Mouse (Mus musculus) ES-E14 (cell line): ENCODE measurements around the gene Unc79. TPM values are rescaled to one million over a fixed set of nuclear protein-coding genes. Genes with fewer than 3 reads are reported as not detected.

Experiments used
- DNase-seq: peaks from one replicate; pipeline ENCODE4 v3.0.0-alpha.2; 2013; ENCODE audit warnings: low read depth, low spot score
- H3K27ac ChIP-seq: 2 replicates; pipeline ENCODE4 v1.5.1; 2012; ENCODE audit warnings: low read depth, mild to moderate bottlenecking, low read length, moderate library complexity, mixed read lengths; ENCODE audit not compliant: poor library complexity, insufficient read depth, severe bottlenecking
- H3K36me3 ChIP-seq: 2 replicates; pipeline ENCODE4 v1.6.1; 2012; ENCODE audit warnings: mild to moderate bottlenecking, low read length, moderate library complexity, mixed read lengths; ENCODE audit not compliant: control insufficient read depth, poor library complexity, insufficient read depth, severe bottlenecking
- H3K4me1 ChIP-seq, 2 experiments: fragments of 150-350 bp in 1 of 2; sonication (generic) in 1 of 2; 2 replicates each; pipeline ENCODE4 v1.6.1; 2012; ENCODE audit warnings: low read length in 2 of 2, mild to moderate bottlenecking in 1 of 2, mixed read lengths in 1 of 2; ENCODE audit not compliant: control insufficient read depth in 2 of 2, insufficient read depth in 2 of 2, poor library complexity in 1 of 2
- H3K4me3 ChIP-seq, 2 experiments: fragments of 150-350 bp in 1 of 2; sonication (generic) in 1 of 2; 2 replicates each; pipeline ENCODE4 v1.5.1; 2012; ENCODE audit warnings: low read length in 2 of 2, low read depth in 1 of 2, mild to moderate bottlenecking in 1 of 2, mixed read lengths in 1 of 2; ENCODE audit not compliant: insufficient read depth in 1 of 2, poor library complexity in 1 of 2, severe bottlenecking in 1 of 2
- H3K9ac ChIP-seq: 2 replicates; pipeline ENCODE4 v1.6.1; 2012; ENCODE audit warnings: low read depth, mild to moderate bottlenecking, low read length, mixed read lengths; ENCODE audit not compliant: poor library complexity, insufficient read depth, severe bottlenecking
- H3K9me3 ChIP-seq: fragments of 150-350 bp; sonication (generic); 2 replicates; pipeline ENCODE4 v1.6.1; 2012; ENCODE audit warnings: low read depth, mild to moderate bottlenecking, low read length; ENCODE audit not compliant: control insufficient read depth, insufficient read depth
- CHD2 ChIP-seq: IDR thresholded peaks from 2 replicates; pipeline ENCODE4 v1.6.1; 2014; ENCODE audit warnings: mild to moderate bottlenecking, low read depth, low read length, inconsistent platforms
- HCFC1 ChIP-seq: IDR thresholded peaks from 2 replicates; pipeline ENCODE4 v1.6.1; 2012; ENCODE audit warnings: low read length, inconsistent platforms, borderline replicate concordance; ENCODE audit not compliant: insufficient read depth
- MAFK ChIP-seq: IDR thresholded peaks from 2 replicates; pipeline ENCODE4 v1.6.1; 2014; ENCODE audit warnings: mild to moderate bottlenecking, low read depth, low read length, inconsistent platforms; ENCODE audit not compliant: insufficient read depth
- ZC3H11A ChIP-seq: IDR thresholded peaks from 2 replicates; pipeline ENCODE4 v1.6.1; 2012; ENCODE audit warnings: low read depth, mild to moderate bottlenecking, inconsistent platforms, low read length, borderline replicate concordance
- ZNF384 ChIP-seq: IDR thresholded peaks from 2 replicates; pipeline ENCODE4 v1.6.1; 2012; ENCODE audit warnings: low read depth, low read length, inconsistent platforms
- in situ Hi-C, 2 experiments: fragments of 600-800 bp; cut with MboI; formaldehyde crosslinking; loops; one replicate each; pipeline ENCODE4 v1.15.1; 2025; ENCODE audit warnings: low sequenced_read_pairs in 2 of 2, inconsistent platforms in 1 of 2; ENCODE audit not compliant: unreplicated experiment in 2 of 2
- total RNA-seq: library from RNA; depleted of rRNA; stranded (reverse); fragments of 300-350 nt; gene quantifications from 2 replicates; pipeline ENCODE4 v1.2.3, GENCODE M21; 2012

Unc79 gene
- total RNA-seq, 1 experiment = 0.36 TPM

- in situ Hi-C loops = no loop called here
- H3K9me3 ChIP-seq = no peaks in the 10 kb centered on the region
- no peaks in the 10 kb centered on the region for H3K36me3 ChIP-seq
- no peak overlapping the region for H3K9ac ChIP-seq
- no peak overlapping the region for H3K27ac ChIP-seq
- no peak overlapping the region for H3K4me3 ChIP-seq
- H3K4me1 ChIP-seq = no peaks in the 10 kb centered on the region
- DNase-seq = no peak
- no peak for TF ChIP-seq ZC3H11A
- TF ChIP-seq ZNF384 = no peak
- no peak for TF ChIP-seq HCFC1
- TF ChIP-seq CHD2 = no peak
- no peak for TF ChIP-seq MAFK
These were observed 112.1 kb downstream of the Unc79 start for GRCm38 (mm10) chr12:103060791-103061190.

DNA sequence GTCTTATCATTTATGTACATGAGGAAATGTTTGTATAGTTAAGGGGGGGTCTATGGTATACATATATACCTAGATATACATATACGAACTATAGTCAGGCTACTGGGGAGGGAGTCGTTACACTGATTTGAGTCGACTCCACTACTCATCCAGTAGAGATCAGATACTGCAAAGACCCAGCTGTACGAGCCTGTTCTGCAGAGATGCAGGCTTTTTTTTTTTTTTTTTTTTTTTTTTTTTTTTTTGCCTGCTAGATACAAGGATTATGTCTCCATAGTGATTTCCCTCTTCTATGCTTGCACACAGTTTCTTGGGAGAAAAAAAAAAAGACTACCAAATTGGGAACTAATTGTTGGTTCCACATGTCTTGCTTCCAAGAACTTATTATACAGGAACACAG lies 113.5 kb downstream of the Unc79 start:
- no peaks in the 10 kb centered on the region for H3K9me3 ChIP-seq
- DNase-seq = no peak
- H3K27ac ChIP-seq = no peak overlapping the region
- TF ChIP-seq MAFK (no peak), ZC3H11A (no peak), ZNF384 (no peak), HCFC1 (no peak), CHD2 (no peak)
- H3K4me3 ChIP-seq = no peak overlapping the region
- in situ Hi-C loops = no loop called here
- H3K9ac ChIP-seq = no peak overlapping the region
- no peaks in the 10 kb centered on the region for H3K36me3 ChIP-seq
- H3K4me1 ChIP-seq = no peaks in the 10 kb centered on the region

DNA sequence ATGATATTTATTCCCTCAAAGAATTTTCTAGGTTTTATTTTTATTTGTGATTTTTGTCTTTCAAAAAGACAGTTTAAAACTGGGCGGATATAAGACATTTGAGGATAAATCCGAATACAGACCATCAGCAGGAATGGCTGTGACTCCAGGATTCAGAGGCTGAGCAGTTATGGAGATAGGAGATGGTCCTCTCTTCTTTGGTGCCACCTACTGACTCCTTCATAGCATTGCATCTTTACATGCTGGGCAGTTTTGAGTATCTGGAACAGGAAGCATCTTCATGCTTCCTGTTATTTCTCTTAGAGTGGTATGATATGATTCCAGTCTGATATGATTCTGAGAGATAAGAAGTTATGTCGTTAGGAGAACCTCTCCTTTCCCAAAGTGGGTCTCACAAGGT lies 116.3 kb downstream of the Unc79 start:
- Histone ChIP-seq H3K9ac (no peak overlapping the region), H3K36me3 (no peaks in the 10 kb centered on the region), H3K4me3 (no peak overlapping the region), H3K27ac (no peak overlapping the region), H3K9me3 (no peaks in the 10 kb centered on the region), H3K4me1 (no peaks in the 10 kb centered on the region)
- DNase-seq = peak; percentile 31
- in situ Hi-C loops = no loop called here
- TF ChIP-seq CHD2 (no peak), HCFC1 (no peak), MAFK (no peak), ZC3H11A (peak; percentile 63; the same call in 1 of the 2 replicates), ZNF384 (no peak)

GRCm38 (mm10) chr12:103068161-103068560 lies 119.5 kb downstream of the Unc79 start:
- in situ Hi-C loops = no loop called here
- no peaks in the 10 kb centered on the region for H3K9me3 ChIP-seq

GRCm38 (mm10) chr12:103069565-103069964 lies 120.9 kb downstream of the Unc79 start:
- no peaks in the 10 kb centered on the region for H3K4me1 ChIP-seq
- DNase-seq = no peak
- in situ Hi-C loops = no loop called here
- no peaks in the 10 kb centered on the region for H3K36me3 ChIP-seq
- TF ChIP-seq CHD2 (no peak), HCFC1 (no peak), ZC3H11A (no peak)
- no peak overlapping the region for H3K9ac ChIP-seq
- no peaks in the 10 kb centered on the region for H3K9me3 ChIP-seq
- H3K27ac ChIP-seq = no peak overlapping the region
- no peak overlapping the region for H3K4me3 ChIP-seq

More at GRCm38 (mm10) chr12:103068161-103068560, 119.5 kb downstream of the Unc79 start:
- no peaks in the 10 kb centered on the region for H3K4me1 ChIP-seq
- no peak overlapping the region for H3K27ac ChIP-seq
- H3K4me3 ChIP-seq = no peak overlapping the region
- DNase-seq = no peak
- no peak overlapping the region for H3K9ac ChIP-seq
- TF ChIP-seq HCFC1 (no peak), MAFK (no peak), ZNF384 (no peak), ZC3H11A (no peak), CHD2 (no peak)
- H3K36me3 ChIP-seq = no peaks in the 10 kb centered on the region
